Mouse (Mus musculus) erythroblast, embryonic 14.5 days (primary cell): ENCODE data around the gene Zkscan1. TPM values are rescaled to one million over a fixed set of nuclear protein-coding genes. Genes with fewer than 3 reads are reported as not detected.
A peak's percentile ranks its signal among the peaks of the same experiment; 100 is the strongest.
"Not testable (repeated sequence)": the region's sequence is repeated elsewhere in the genome, so short reads cannot be mapped to it uniquely, and the experiment has no call there.

Experiments used
- H3K27me3 ChIP-seq: 2 replicates; pipeline ENCODE4 v1.6.1; 2012; ENCODE audit warnings: inconsistent platforms; ENCODE audit not compliant: control insufficient read depth
- H3K36me3 ChIP-seq: 2 replicates; pipeline ENCODE4 v1.6.1; 2012; ENCODE audit warnings: mild to moderate bottlenecking, inconsistent platforms; ENCODE audit not compliant: control insufficient read depth
- H3K4me1 ChIP-seq: 2 replicates; pipeline ENCODE4 v1.6.1; 2012; ENCODE audit warnings: inconsistent platforms; ENCODE audit not compliant: control insufficient read depth
- H3K4me3 ChIP-seq: replicated peaks from 2 replicates; pipeline ENCODE3; 2012; ENCODE audit warnings: moderate library complexity, mild to moderate bottlenecking, inconsistent platforms
- H3K9me3 ChIP-seq: 2 replicates; pipeline ENCODE4 v1.6.1; 2012; ENCODE audit warnings: low read length, inconsistent platforms, mixed read lengths; ENCODE audit not compliant: control insufficient read depth
- GATA1 ChIP-seq: IDR thresholded peaks from 2 replicates; pipeline ENCODE4 v1.6.1; 2012; ENCODE audit warnings: low read length, inconsistent platforms, mixed read lengths
- TAL1 ChIP-seq: IDR thresholded peaks from 3 replicates; pipeline ENCODE4 v1.6.1; 2012; ENCODE audit warnings: low read length, inconsistent platforms, mixed read lengths
- polyA plus RNA-seq: library from polyadenylated mRNA; stranded (reverse); fragments of >175 nt; gene quantifications from 2 replicates; pipeline ENCODE4 v1.2.3, GENCODE M21; 2012

The Zkscan1 gene
- polyA plus RNA-seq, 1 experiment, result 0.02 TPM

- Histone ChIP-seq H3K4me3 (peak overlapping the region; percentile 98), H3K9me3 (no peaks in the 10 kb centered on the region), H3K36me3 (peaks cover 12% of the 10 kb centered on the region), H3K4me1 (peaks cover 30% of the 10 kb centered on the region), H3K27me3 (no peaks in the 10 kb centered on the region)
- TF ChIP-seq TAL1, result no peak
- no peak for TF ChIP-seq GATA1
These were observed 582 bp downstream of the Zkscan1 start for GRCm38 (mm10) chr5:138085421-138085911.

DNA sequence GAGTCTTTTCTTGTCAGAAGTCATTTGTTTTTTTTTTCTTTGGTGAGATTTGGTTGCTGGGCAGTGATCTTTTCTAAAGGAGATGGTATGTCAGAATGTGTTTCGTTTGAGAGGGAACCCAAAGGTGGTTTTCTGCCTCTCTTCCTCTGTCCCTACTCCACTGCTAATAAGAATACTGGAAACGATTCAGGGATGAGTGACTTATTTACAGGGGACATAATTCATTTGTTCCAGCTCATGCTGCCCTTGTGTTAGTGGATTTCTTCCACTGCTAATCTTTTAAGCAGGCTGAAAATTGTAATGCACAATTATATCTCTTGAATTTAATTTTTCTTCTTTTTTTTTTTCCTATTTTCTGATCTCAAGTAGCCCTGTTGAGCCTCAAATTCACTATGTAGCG lies 2.0 kb downstream of the Zkscan1 start:
- TF ChIP-seq GATA1, result no peak
- no peak for TF ChIP-seq TAL1
- H3K4me1 ChIP-seq, result peaks cover 30% of the 10 kb centered on the region

GRCm38 (mm10) chr5:138088366-138088765 lies 3.5 kb downstream of the Zkscan1 start:
- TF ChIP-seq GATA1 (no peak), TAL1 (no peak)
- Histone ChIP-seq H3K27me3 (no peaks in the 10 kb centered on the region), H3K9me3 (no peaks in the 10 kb centered on the region), H3K36me3 (peaks cover 21% of the 10 kb centered on the region), H3K4me1 (peaks cover 30% of the 10 kb centered on the region), H3K4me3 (no peak overlapping the region)

More for the DNA sequence above, 2.0 kb downstream of the Zkscan1 start:
- Histone ChIP-seq H3K27me3 (no peaks in the 10 kb centered on the region), H3K4me3 (no peak overlapping the region), H3K36me3 (peaks cover 12% of the 10 kb centered on the region), H3K9me3 (no peaks in the 10 kb centered on the region)

GRCm38 (mm10) chr5:138089108-138089551 lies 4.2 kb downstream of the Zkscan1 start:
- peaks cover 26% of the 10 kb centered on the region for H3K36me3 ChIP-seq

DNA sequence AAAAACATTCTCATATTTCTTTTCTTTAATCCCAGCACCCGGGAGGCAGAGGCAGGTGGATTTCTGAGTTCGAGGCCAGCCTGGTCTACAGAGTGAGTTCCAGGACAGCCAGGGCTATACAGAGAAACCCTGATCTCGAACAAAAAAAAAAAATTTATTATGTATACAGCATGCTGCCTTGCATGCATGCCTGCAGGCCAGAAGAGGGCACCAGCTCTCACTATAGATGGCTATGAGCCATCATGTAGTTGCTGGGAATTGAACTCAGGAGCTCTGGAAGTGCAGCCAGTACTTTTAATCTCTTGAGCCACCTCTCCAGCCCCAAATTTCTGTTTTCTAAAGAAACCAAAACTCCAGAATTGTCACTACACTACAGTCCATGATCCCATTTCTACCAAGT lies 5.4 kb downstream of the Zkscan1 start:
- Histone ChIP-seq H3K27me3 (no peaks in the 10 kb centered on the region), H3K4me3 (no peak overlapping the region), H3K36me3 (peaks cover 37% of the 10 kb centered on the region), H3K4me1 (peaks cover 25% of the 10 kb centered on the region), H3K9me3 (no peaks in the 10 kb centered on the region)
- TF ChIP-seq GATA1 (no peak), TAL1 (no peak)

More at GRCm38 (mm10) chr5:138089108-138089551, 4.2 kb downstream of the Zkscan1 start:
- Histone ChIP-seq H3K4me3 (no peak overlapping the region), H3K27me3 (no peaks in the 10 kb centered on the region), H3K9me3 (no peaks in the 10 kb centered on the region), H3K4me1 (peaks cover 30% of the 10 kb centered on the region)
- TF ChIP-seq TAL1, result no peak

- no peak overlapping the region for H3K4me3 ChIP-seq
- TF ChIP-seq GATA1 (no peak), TAL1 (no peak)
- no peaks in the 10 kb centered on the region for H3K9me3 ChIP-seq
These were observed 5.9 kb downstream of the Zkscan1 start for GRCm38 (mm10) chr5:138090737-138091136.

DNA sequence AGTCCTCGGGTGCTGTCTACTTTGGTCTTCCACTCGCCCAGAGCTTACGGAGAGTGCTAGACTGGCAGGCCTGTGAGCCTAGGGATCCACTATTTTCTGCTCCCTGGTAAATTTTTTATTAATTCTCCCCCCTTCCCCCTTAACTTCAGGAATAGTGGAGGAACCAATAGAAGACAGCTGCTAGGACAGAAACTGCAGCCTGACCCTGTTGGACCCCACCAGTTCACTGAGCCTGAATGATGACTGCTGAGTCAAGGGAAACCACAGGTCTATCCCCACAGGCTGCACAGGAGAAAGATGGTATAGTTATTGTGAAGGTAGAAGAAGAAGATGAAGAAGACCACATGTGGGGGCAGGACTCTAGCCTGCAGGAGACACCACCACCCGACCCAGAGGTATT lies 7.9 kb downstream of the Zkscan1 start:
- no peak overlapping the region for H3K4me3 ChIP-seq
- H3K36me3 ChIP-seq, result peaks cover 57% of the 10 kb centered on the region
- no peaks in the 10 kb centered on the region for H3K27me3 ChIP-seq
- H3K4me1 ChIP-seq, result peaks cover 14% of the 10 kb centered on the region
- no peak for TF ChIP-seq TAL1
- no peak for TF ChIP-seq GATA1
- no peaks in the 10 kb centered on the region for H3K9me3 ChIP-seq

More at GRCm38 (mm10) chr5:138090737-138091136, 5.9 kb downstream of the Zkscan1 start:
- Histone ChIP-seq H3K4me1 (peaks cover 22% of the 10 kb centered on the region), H3K27me3 (no peaks in the 10 kb centered on the region), H3K36me3 (peaks cover 40% of the 10 kb centered on the region)

DNA sequence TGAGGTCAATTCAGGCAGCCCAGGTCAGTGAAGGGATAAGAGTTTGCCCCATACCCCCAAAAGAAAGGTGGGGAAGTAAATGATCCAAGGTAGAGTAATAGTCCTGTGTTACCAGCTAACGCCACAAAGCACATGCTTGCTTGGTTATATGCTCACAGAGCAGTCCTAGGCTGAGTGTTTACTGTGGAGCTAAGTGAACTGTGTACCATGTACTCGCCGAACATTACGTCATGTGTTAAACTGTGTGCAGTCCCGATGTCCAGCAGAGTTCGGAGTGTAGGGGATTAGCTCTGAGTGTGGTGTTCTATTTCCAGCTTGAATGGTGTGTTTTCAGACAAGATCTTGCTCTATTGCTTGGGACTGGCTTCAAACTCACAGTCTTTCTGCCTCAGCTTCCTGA lies 9.6 kb downstream of the Zkscan1 start:
- TF ChIP-seq GATA1, result no peak
- no peak for TF ChIP-seq TAL1
- Histone ChIP-seq H3K9me3 (no peaks in the 10 kb centered on the region), H3K4me1 (no peaks in the 10 kb centered on the region), H3K4me3 (no peak overlapping the region), H3K36me3 (peaks cover 63% of the 10 kb centered on the region), H3K27me3 (no peaks in the 10 kb centered on the region)

DNA sequence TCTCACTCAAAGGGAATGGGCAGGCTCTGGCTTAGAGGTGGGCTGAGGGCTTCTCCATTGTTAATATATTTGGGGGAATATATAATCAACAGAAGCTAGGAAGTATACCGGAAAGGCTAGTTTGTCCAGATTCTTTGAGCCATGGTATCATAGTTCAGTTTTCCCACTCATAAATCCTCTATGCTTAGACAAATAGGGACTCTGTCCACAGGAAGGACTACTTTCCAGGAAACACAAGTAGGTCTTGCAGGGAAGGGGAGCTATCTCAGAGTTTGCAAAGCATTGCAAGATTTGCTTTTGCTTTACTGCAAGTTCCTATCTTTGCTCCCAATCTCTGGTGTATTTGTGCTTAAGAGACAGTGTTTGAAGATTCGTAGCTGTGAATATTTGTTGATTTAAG lies 20.1 kb downstream of the Zkscan1 start:
- Histone ChIP-seq H3K4me1 (no peaks in the 10 kb centered on the region), H3K36me3 (peaks cover 44% of the 10 kb centered on the region), H3K27me3 (no peaks in the 10 kb centered on the region), H3K9me3 (no peaks in the 10 kb centered on the region), H3K4me3 (no peak overlapping the region)
- no peak for TF ChIP-seq GATA1

DNA sequence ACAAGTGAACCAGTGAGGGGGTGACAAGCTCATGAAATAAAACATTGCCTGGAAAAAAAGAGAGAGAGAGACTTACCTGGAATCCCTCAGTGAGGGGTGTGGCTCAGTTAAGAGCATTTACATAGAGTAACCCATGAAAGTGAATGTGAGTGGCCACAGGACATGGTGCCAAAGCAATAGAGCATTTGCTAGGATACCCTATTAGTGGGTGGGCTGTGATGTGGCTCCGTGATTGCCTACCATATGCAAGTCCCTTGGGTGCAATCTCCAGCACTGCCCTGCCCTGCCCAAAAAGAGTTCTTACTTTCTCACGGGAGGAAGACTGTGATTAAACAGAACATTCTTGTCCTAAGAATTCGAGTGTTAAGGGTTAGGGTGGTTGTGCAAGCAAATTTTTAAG lies 22.2 kb downstream of the Zkscan1 start:
- Histone ChIP-seq H3K27me3 (no peaks in the 10 kb centered on the region), H3K4me1 (no peaks in the 10 kb centered on the region), H3K4me3 (no peak overlapping the region), H3K36me3 (peaks cover 23% of the 10 kb centered on the region), H3K9me3 (no peaks in the 10 kb centered on the region)
- TF ChIP-seq TAL1 (no peak), GATA1 (no peak)

DNA sequence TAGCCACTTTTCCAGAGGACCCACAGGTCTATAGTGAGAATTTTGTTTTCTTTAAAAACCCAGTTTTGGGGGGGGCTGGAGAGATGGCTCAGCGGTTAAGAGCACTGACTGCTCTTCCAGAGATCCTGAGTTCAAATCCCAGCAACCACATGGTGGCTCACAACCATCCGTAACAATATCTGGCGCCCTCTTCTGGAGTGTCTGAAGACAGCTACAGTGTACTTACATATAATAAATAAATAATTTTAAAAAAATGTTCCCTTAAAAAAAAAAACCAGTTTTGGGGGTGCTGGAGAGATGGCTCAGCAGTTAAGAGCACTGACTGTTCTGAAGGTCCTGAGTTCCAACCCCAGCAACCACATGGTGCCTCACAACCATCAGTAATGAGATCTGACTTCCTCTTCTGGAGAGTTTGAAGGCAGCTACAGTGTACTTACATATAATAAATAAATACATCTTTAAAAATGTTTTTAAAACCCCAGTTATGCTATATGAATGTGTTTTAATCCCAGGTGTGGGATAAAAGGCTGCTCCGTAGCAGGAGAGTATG lies 25.0 kb downstream of the Zkscan1 start:
- H3K27me3 ChIP-seq, H3K4me3 ChIP-seq, H3K4me1 ChIP-seq: not testable (repeated sequence)

More for the DNA sequence above, 25.0 kb downstream of the Zkscan1 start:
- not testable (repeated sequence) for H3K9me3 ChIP-seq, H3K36me3 ChIP-seq
